In the genomic region with DNA sequence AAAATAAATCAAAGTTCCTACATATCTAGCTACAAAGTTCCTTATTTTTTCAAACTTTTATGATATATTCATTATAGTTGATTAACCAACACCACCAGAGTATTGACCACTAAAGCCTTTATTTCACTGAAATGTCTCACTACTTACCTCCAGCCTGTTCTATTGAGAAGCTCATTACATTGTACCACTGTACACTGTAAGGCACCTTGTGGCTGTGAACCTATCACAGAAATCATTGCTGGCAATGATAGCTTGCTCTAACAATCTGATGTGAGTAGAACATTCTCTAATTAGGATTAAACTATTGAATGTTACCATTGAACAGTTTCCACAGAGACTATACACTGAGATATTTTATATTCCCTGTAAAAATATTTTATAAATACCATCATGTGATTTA, we compare ENCODE assay signal across 16 mouse cellular contexts.
A peak's percentile ranks its signal among the peaks of the same experiment; 100 is the strongest.
DNase-seq lines count a peak whose midpoint lies in the region; ATAC-seq and TF ChIP-seq lines count a peak whose summit lies in the region.
"Had no signal": no experiment of that assay in that cellular context is flagged by ENCODE, and none has a peak within 500 bp of the region (broad histone marks: within the 10 kb centered on the region; RNA-seq: fewer than 3 reads in every experiment).

No protein-coding gene starts in this region.

- H3K27me3 ChIP-seq in forebrain, embryonic 13.5 days: no peaks in the 10 kb centered on the region
- H3K27me3 ChIP-seq in forebrain, embryonic 12.5 days: no peaks in the 10 kb centered on the region
- no peaks in the 10 kb centered on the region for H3K27me3 ChIP-seq in forebrain, embryonic 15.5 days
- H3K27me3 ChIP-seq in forebrain, embryonic 10.5 days (ENCODE audit: poor library complexity, severe bottlenecking): no peaks in the 10 kb centered on the region
- H3K27me3 ChIP-seq: embryonic facial prominence, embryonic 12.5 days had no signal

- H3K27ac ChIP-seq in forebrain, embryonic 13.5 days: no peak overlapping the region
- no peak overlapping the region for H3K27ac ChIP-seq in forebrain, embryonic 12.5 days
- H3K27ac ChIP-seq in forebrain, embryonic 15.5 days (replicated peaks): peak overlapping the region; percentile 34; the same call in 1 of the 2 replicates
- no peak overlapping the region for H3K27ac ChIP-seq in forebrain, embryonic 10.5 days
- H3K27ac ChIP-seq: embryonic facial prominence, embryonic 10.5 days; embryonic facial prominence, embryonic 12.5 days had no signal

- no peak overlapping the region for H3K9ac ChIP-seq in forebrain, embryonic 13.5 days
- H3K9ac ChIP-seq in forebrain, embryonic 12.5 days: no peak overlapping the region
- H3K9ac ChIP-seq in forebrain, embryonic 15.5 days (replicated peaks): no peak overlapping the region
- H3K9ac ChIP-seq: embryonic facial prominence, embryonic 12.5 days had no signal

- H3K9me3 ChIP-seq in forebrain, embryonic 13.5 days (replicated peaks): no peaks in the 10 kb centered on the region
- no peaks in the 10 kb centered on the region for H3K9me3 ChIP-seq in forebrain, embryonic 12.5 days
- no peaks in the 10 kb centered on the region for H3K9me3 ChIP-seq in forebrain, embryonic 15.5 days
- H3K9me3 ChIP-seq in forebrain, embryonic 10.5 days: no peaks in the 10 kb centered on the region
- H3K9me3 ChIP-seq: embryonic facial prominence, embryonic 12.5 days; G1E had no signal

- no peak for TF ChIP-seq CTCF in lung, adult 2 months (IDR thresholded peaks at IDR 0.05; ENCODE audit: insufficient read depth, low read length)

- no peak for TF ChIP-seq POLR2A in lung, adult 2 months (IDR thresholded peaks at IDR 0.05; ENCODE audit: borderline replicate concordance, extremely low read depth, low read depth, low read length)

- no peaks in the 10 kb centered on the region for H3K36me3 ChIP-seq in forebrain, embryonic 13.5 days (ENCODE audit: poor library complexity, severe bottlenecking)
- no peaks in the 10 kb centered on the region for H3K36me3 ChIP-seq in forebrain, embryonic 12.5 days (replicated peaks)
- no peaks in the 10 kb centered on the region for H3K36me3 ChIP-seq in forebrain, embryonic 15.5 days
- no peaks in the 10 kb centered on the region for H3K36me3 ChIP-seq in forebrain, embryonic 10.5 days (replicated peaks)
- H3K36me3 ChIP-seq: embryonic facial prominence, embryonic 10.5 days; embryonic facial prominence, embryonic 12.5 days; G1E had no signal

- peak; percentile 42; the same call in 1 of the 2 replicates for ATAC-seq in forebrain, embryonic 13.5 days
- no peak for ATAC-seq in forebrain, embryonic 12.5 days (ENCODE audit: low FRiP score)
- peak; percentile 54; the same call in 1 of the 2 replicates for ATAC-seq in forebrain, embryonic 15.5 days (replicated peaks)
- ATAC-seq: activated CD4-positive, CD25-positive, alpha-beta regulatory T cell, adult 4 months; CD4-positive, CD25-positive, alpha-beta regulatory T cell, adult 4 months; Patski had no signal

- no peak for DNase-seq in forebrain, embryonic 10.5 days (ENCODE audit: extremely low spot score, low spot score)
- DNase-seq in lung, adult 2 months: no peak
- DNase-seq: adrenal gland, adult 8-10 months; adrenal gland, postnatal 14 days; adrenal gland, postnatal 36 days; B cell, adult 2 months; cerebellum, adult 11-12 months had no signal

- no peak overlapping the region for H3K4me2 ChIP-seq in forebrain, embryonic 13.5 days
- no peak overlapping the region for H3K4me2 ChIP-seq in forebrain, embryonic 12.5 days
- H3K4me2 ChIP-seq in forebrain, embryonic 15.5 days (replicated peaks): no peak overlapping the region
- H3K4me2 ChIP-seq: embryonic facial prominence, embryonic 12.5 days had no signal

- no peak overlapping the region for H3K4me3 ChIP-seq in forebrain, embryonic 13.5 days
- H3K4me3 ChIP-seq in forebrain, embryonic 12.5 days (replicated peaks): no peak overlapping the region
- no peak overlapping the region for H3K4me3 ChIP-seq in forebrain, embryonic 15.5 days
- no peak overlapping the region for H3K4me3 ChIP-seq in forebrain, embryonic 10.5 days
- no peak overlapping the region for H3K4me3 ChIP-seq in lung, adult 2 months (replicated peaks; ENCODE audit: extremely low read depth, low read depth, low read length)
- H3K4me3 ChIP-seq: embryonic facial prominence, embryonic 10.5 days; embryonic facial prominence, embryonic 12.5 days had no signal

- H3K4me1 ChIP-seq in forebrain, embryonic 13.5 days: no peaks in the 10 kb centered on the region
- H3K4me1 ChIP-seq in forebrain, embryonic 12.5 days: no peaks in the 10 kb centered on the region
- no peaks in the 10 kb centered on the region for H3K4me1 ChIP-seq in forebrain, embryonic 15.5 days
- no peaks in the 10 kb centered on the region for H3K4me1 ChIP-seq in forebrain, embryonic 10.5 days
- no peaks in the 10 kb centered on the region for H3K4me1 ChIP-seq in lung, adult 2 months (ENCODE audit: control insufficient read depth, insufficient read depth, low read length)
- H3K4me1 ChIP-seq: embryonic facial prominence, embryonic 10.5 days; embryonic facial prominence, embryonic 12.5 days had no signal
